Mouse (Mus musculus): ENCODE data around the gene Lnp1. TPM values are rescaled to one million over a fixed set of nuclear protein-coding genes. Genes with fewer than 3 reads are reported as not detected.

Gene Lnp1
- total and polyA plus RNA-seq, 3 experiments = not detected

GRCm38 (mm10) chr16:56920102-56920657 lies 7.7 kb downstream of the Lnp1 start (continued):
- peak; percentile 100 for TF ChIP-seq ZC3H11A (IDR thresholded peaks at IDR 0.05; ENCODE audit: low read depth, low read length)
- no peak for TF ChIP-seq ZKSCAN1 (IDR thresholded peaks at IDR 0.05; ENCODE audit: borderline replicate concordance, low read depth, low read length)
- no peak; the same call in none of the 2 replicates for TF ChIP-seq RAD21 (IDR thresholded peaks at IDR 0.05; ENCODE audit: low read depth, low read length)
- TF ChIP-seq IRF4 (IDR thresholded peaks at IDR 0.05; ENCODE audit: low read depth, low read length) = peak; percentile 48; the same call in 1 of the 2 replicates
- TF ChIP-seq MXI1 (IDR thresholded peaks at IDR 0.05; ENCODE audit: low read depth, low read length) = peak; percentile 36; the same call in 1 of the 2 replicates
- no peak for TF ChIP-seq MAX (IDR thresholded peaks at IDR 0.05; ENCODE audit: low read length)
- peak; percentile 74; the same call in 1 of the 2 replicates for TF ChIP-seq JUND (conservative IDR thresholded peaks at IDR 0.05; ENCODE audit: low read depth, low read length)
- TF ChIP-seq CTCF (conservative IDR thresholded peaks at IDR 0.05 in 1 of 2, IDR thresholded peaks at IDR 0.05 in 1 of 2; ENCODE audit: low read depth in 2 of 2, low read length in 2 of 2) = peak; percentile 86 to 100
- TF ChIP-seq NELFE (IDR thresholded peaks at IDR 0.05; ENCODE audit: low read depth, low read length) = peak; percentile 86; the same call in 1 of the 2 replicates
- no peak for TF ChIP-seq CHD2 (IDR thresholded peaks at IDR 0.05; ENCODE audit: low read length)
- TF ChIP-seq ELF1 (IDR thresholded peaks at IDR 0.05; ENCODE audit: low read depth, low read length) = no peak
- TF ChIP-seq SMC3 (IDR thresholded peaks at IDR 0.05; ENCODE audit: low read depth, low read length) = peak; percentile 100

GRCm38 (mm10) chr16:56917230-56917629 lies 10.6 kb downstream of the Lnp1 start:
- Histone ChIP-seq H3K79me2 (replicated peaks; ENCODE audit: control insufficient read depth, extremely low read depth, insufficient read depth, poor library complexity, severe bottlenecking) (no peaks in the 10 kb centered on the region), H3K27me3 (replicated peaks) (no peaks in the 10 kb centered on the region), H3K27ac (ENCODE audit: insufficient read depth, low read depth) (no peak overlapping the region), H3K9ac (ENCODE audit: insufficient read depth, low read depth) (no peak overlapping the region), H3K4me3 (replicated peaks in 1 of 3; ENCODE audit: low read depth in 2 of 3, low read length in 2 of 3, poor library complexity in 1 of 3) (no peak overlapping the region), H3K4me2 (ENCODE audit: insufficient read depth, low read depth, poor library complexity, severe bottlenecking) (no peak overlapping the region), H3K36me3 (replicated peaks in 1 of 2; ENCODE audit: control insufficient read depth in 1 of 2, insufficient read depth in 1 of 2, low read length in 1 of 2) (no peaks in the 10 kb centered on the region), H3K4me1 (ENCODE audit: control insufficient read depth in 1 of 2, insufficient read depth in 2 of 2) (peaks cover 2% of the 10 kb centered on the region in 2 experiments; a peak in 1 of 4 replicates), H3K9me3 (replicated peaks; ENCODE audit: low read length) (no peaks in the 10 kb centered on the region)
- TF ChIP-seq USF1 (IDR thresholded peaks at IDR 0.05; ENCODE audit: low read depth, low read length) = no peak
- TF ChIP-seq MAZ (IDR thresholded peaks at IDR 0.05; ENCODE audit: low read depth, low read length) = no peak
- no peak for TF ChIP-seq CTCF (conservative IDR thresholded peaks at IDR 0.05 in 1 of 2, IDR thresholded peaks at IDR 0.05 in 1 of 2; ENCODE audit: low read depth in 2 of 2, low read length in 2 of 2)
- no peak for TF ChIP-seq NELFE (IDR thresholded peaks at IDR 0.05; ENCODE audit: low read depth, low read length)
- TF ChIP-seq HCFC1 (IDR thresholded peaks at IDR 0.05; ENCODE audit: low read depth, low read length) = no peak
- no peak for TF ChIP-seq TCF12 (IDR thresholded peaks at IDR 0.05; ENCODE audit: low read depth, low read length)
- no peak for TF ChIP-seq MXI1 (IDR thresholded peaks at IDR 0.05; ENCODE audit: low read depth, low read length)
- TF ChIP-seq SMC3 (IDR thresholded peaks at IDR 0.05; ENCODE audit: low read depth, low read length) = no peak
- TF ChIP-seq ZNF384 (IDR thresholded peaks at IDR 0.05; ENCODE audit: low read depth, low read length) = no peak
- TF ChIP-seq NRF1 (IDR thresholded peaks at IDR 0.05; ENCODE audit: low read depth, low read length) = no peak
- TF ChIP-seq JUN (IDR thresholded peaks at IDR 0.05; ENCODE audit: insufficient read depth, low read depth, low read length) = no peak
- no peak for TF ChIP-seq POLR2A (IDR thresholded peaks at IDR 0.05; ENCODE audit: low read depth, low read length)
- no peak for TF ChIP-seq MAX (IDR thresholded peaks at IDR 0.05; ENCODE audit: low read length)
- no peak for TF ChIP-seq GABPA (IDR thresholded peaks at IDR 0.05; ENCODE audit: insufficient replicate concordance, low read depth, low read length)
- TF ChIP-seq ZC3H11A (IDR thresholded peaks at IDR 0.05; ENCODE audit: low read depth, low read length) = no peak
- no peak for TF ChIP-seq KAT2A (IDR thresholded peaks at IDR 0.05; ENCODE audit: insufficient replicate concordance, low read length)
- no peak for TF ChIP-seq MEF2A (IDR thresholded peaks at IDR 0.05; ENCODE audit: borderline replicate concordance, low read depth, low read length)
- no peak for DNase-seq (ENCODE audit: extremely low read depth)
- in situ Hi-C loops (cut with MboI; ENCODE audit: low pct_ligation_motif_present, low pct_unique_long_range_greater_than_20kb, low sequenced_read_pairs) (loop anchor here (5.0 to 25.0 kb wide), 3 partner anchors 120 to 405 kb away; partner anchors contain the start of gene Adgrg7), dilution Hi-C loops (cut with MboI; ENCODE audit: extremely low pct_ligation_motif_present, extremely low pct_unique_long_range_greater_than_20kb, low sequenced_read_pairs) (no loop called here)
